Mouse (Mus musculus): Measurements from ENCODE around the gene Sox6.

Sox6 gene

DNA sequence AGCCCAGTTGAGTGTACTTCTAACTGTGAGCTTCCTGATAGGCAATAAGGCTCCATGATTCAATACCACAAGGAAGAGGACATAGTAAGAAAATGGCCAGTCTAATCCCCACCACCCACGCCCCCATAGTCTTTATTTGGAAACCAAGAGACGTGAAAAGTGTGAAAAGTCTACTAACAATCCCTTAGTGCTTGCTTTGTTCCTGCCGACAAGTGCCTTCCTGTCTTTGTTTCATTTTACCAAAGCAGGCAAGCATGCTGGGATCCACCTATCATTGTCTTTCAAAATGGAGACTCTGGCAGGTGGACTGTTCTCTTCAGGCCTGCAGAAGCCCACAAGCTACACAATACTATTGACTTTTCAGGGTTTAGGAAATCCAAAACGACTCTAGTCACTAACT lies 495.0 kb downstream of the Sox6 start:
- DNase-seq = no peak

GRCm38 (mm10) chr7:115540261-115540660 lies 498.3 kb downstream of the Sox6 start:
- no peak for DNase-seq

GRCm38 (mm10) chr7:115539003-115539402 lies 499.6 kb downstream of the Sox6 start:
- no peak for DNase-seq

- no peak for DNase-seq
Measured at GRCm38 (mm10) chr7:115537636-115538035, 501.0 kb downstream of the Sox6 start.

GRCm38 (mm10) chr7:115536521-115536920 lies 502.1 kb downstream of the Sox6 start:
- no peak for DNase-seq

DNA sequence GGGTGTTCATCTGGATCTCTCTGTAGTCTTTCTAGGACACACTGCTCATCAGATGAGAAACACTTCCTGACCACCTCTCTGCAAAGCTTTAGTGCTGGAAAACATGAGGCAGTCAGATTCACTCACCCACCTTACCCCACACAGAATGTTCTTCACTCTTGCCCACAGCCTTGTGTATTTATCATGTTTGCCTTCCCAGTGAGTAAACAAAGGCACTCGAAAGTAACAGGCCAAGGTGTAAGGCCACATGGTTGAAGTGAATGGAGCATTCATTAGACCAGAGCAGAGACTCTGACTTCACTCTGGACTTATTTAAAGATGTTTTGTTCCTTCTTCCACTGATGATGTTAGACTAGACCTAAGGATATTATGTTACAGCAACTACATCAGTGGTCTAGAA lies 506.7 kb downstream of the Sox6 start:
- DNase-seq = no peak

GRCm38 (mm10) chr7:115531217-115531616 lies 507.4 kb downstream of the Sox6 start:
- no peak for DNase-seq

GRCm38 (mm10) chr7:115517701-115518100 lies 520.9 kb downstream of the Sox6 start:
- DNase-seq = no peak

- no peak for DNase-seq
Measured at GRCm38 (mm10) chr7:115513681-115514080, 524.9 kb downstream of the Sox6 start.

- DNase-seq = no peak
Measured at GRCm38 (mm10) chr7:115511777-115512176, 526.8 kb downstream of the Sox6 start.

- no peak for DNase-seq
Measured at GRCm38 (mm10) chr7:115511091-115511490, 527.5 kb downstream of the Sox6 start.

- no peak for DNase-seq
Measured at GRCm38 (mm10) chr7:115510045-115510444, 528.6 kb downstream of the Sox6 start.

- no peak for DNase-seq
Measured at GRCm38 (mm10) chr7:115506385-115506784, 532.2 kb downstream of the Sox6 start.

GRCm38 (mm10) chr7:115501497-115501896 lies 537.1 kb downstream of the Sox6 start:
- no peak for DNase-seq

GRCm38 (mm10) chr7:115500825-115501224 lies 537.8 kb downstream of the Sox6 start:
- DNase-seq = no peak

DNA sequence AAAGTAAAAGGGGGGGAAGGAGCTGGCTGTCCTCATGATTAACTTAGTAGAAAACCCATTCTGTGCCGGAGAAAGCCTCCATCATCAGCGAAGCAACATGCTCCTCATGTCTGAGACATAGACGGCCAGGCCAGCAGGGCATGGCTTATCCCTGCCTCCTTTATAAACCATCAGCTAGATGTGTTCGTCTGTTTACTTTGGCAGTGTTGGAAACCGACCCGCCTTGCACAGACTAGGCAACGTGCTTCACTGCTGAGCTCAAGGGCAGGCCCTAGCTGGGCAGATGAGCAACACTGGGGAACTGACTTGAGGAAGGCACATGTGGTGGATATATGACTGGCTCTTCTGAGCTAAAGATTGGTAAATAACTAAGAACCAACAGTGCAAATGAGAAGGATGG lies 538.4 kb downstream of the Sox6 start:
- no peak for DNase-seq

- no peak for DNase-seq
Measured at GRCm38 (mm10) chr7:115491721-115492120, 546.9 kb downstream of the Sox6 start.

GRCm38 (mm10) chr7:115489608-115490007 lies 549.0 kb downstream of the Sox6 start:
- DNase-seq = no peak

GRCm38 (mm10) chr7:115486431-115486830 lies 552.2 kb downstream of the Sox6 start:
- DNase-seq = no peak

- no peak for DNase-seq
Measured at GRCm38 (mm10) chr7:115485664-115486409, 552.8 kb downstream of the Sox6 start.

DNA sequence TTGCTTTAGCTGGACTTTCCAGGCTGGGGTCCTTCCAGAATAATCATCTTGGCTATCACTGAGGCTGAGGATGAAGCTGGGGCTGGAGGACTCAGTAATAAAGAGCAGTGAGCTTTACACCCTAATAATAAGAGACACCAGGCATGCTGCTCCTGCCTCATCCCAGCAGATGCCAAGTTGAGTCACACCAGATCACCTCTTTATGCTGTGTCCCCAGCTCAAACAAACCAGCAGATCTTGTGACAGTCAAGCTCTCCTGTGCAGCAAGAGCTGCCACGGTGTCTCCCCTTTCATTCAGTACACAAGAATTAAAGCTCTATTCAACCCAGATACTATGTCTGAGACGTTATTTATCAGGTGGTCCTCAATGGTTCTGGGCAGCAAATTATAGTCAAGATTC lies 560.8 kb downstream of the Sox6 start:
- DNase-seq = no peak

- no peak for DNase-seq
Measured at GRCm38 (mm10) chr7:115476881-115477665, 561.5 kb downstream of the Sox6 start.

DNA sequence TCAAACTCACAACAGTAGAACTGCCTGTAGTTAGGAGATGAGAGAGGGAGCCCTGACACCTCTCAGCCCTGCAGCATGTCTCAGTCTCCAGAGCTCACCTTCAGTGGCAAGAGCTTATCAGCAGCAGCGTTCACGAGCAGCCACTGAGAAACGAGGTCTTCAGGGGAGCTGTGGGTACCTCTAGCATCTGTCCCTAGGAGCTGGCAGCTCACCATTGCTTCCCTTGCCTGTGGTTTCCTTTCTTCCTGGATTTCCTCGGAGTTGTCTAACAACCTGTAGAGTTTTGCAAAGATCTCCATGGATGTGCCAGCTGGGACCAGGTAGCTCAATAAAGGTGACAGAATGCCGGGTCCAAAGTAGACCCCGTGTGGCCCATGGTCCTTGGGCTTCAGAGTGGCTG lies 563.4 kb downstream of the Sox6 start:
- no peak for DNase-seq

DNA sequence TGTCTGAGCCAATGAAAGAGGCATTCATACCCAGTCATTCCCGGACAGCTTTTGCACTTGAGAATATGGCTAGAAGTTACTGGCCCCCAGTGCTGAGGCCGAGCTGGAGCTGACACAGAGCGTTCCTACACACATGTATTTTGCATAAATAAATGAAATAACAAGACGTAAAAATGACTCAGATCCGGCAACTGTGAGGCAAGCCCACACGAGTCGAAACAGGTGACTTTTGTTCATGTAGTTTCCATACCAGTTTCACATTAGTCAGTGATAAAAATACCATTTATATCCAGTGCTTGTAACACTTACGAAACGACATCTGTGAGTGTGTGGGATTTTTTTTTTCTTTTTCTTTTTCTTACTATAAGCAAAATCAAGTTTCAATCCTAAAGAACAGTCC lies 564.5 kb downstream of the Sox6 start:
- no peak for DNase-seq

All from kidney, adult 9 months (tissue).